Mouse (Mus musculus) activated CD4-positive, CD25-positive, alpha-beta regulatory T cell (primary cell): ENCODE results near the gene Htra3. TPM values are rescaled to one million over a fixed set of nuclear protein-coding genes. Genes with fewer than 3 reads are reported as not detected.

ENCODE experiments used
- polyA plus RNA-seq, 2 experiments: library from polyadenylated mRNA; unstranded; fragments of 100-300 nt; shearing (Covaris generic); gene quantifications; one replicate each; pipeline ENCODE4 v1.2.1; 2017

Gene Htra3
- polyA plus RNA-seq, result 1 to 10 TPM in 1 of 2 experiments, not detected in 1; 1.4 TPM

GRCm38 (mm10) chr5:35679256-35680155, at the start of gene Htra3:
Htra3 (minus strand) TSS chr5:35679782.

Other genes starting within 250 kb of the Htra3 start
- not detected for gene Cpz, start 154.1 kb downstream of the Htra3 start, polyA plus RNA-seq
- 1 to 10 TPM; 6.3 to 8.5 TPM for gene Trmt44, start 104.7 kb downstream of the Htra3 start, polyA plus RNA-seq
- 10 to 100 TPM; 25.9 to 36.0 TPM for gene Acox3, start 96.7 kb downstream of the Htra3 start, polyA plus RNA-seq
- 1 to 10 TPM; 1.3 to 5.0 TPM for gene Sh3tc1, start 60.2 kb upstream of the Htra3 start, polyA plus RNA-seq
- gene Ablim2, start 78.1 kb upstream of the Htra3 start, polyA plus RNA-seq, result 1 to 10 TPM; 2.1 to 3.6 TPM
- 1 to 10 TPM; 1.9 to 3.1 TPM for gene Afap1, start 213.5 kb upstream of the Htra3 start, polyA plus RNA-seq